27 mouse cellular contexts compared by ENCODE assay signal in the genomic region with DNA sequence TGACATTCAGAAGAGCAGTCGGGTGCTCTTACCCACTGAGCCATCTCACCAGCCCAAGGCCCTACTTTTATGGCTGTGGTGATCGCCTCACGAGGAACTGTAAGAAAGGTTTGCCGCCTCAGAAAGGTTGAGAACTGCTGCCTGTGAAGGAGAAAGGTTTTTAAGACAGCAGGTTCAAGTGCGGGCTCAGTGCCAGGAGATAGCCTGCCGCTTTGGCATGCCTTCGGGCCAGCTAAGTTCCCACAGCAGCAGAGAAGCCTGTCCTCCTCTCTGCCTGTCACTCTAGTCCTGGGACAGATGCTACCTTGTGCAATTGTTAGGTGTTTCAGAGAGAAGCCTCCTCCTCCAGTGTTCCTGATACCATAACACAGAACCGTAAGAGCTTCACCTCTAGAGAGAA. TPM values are rescaled to one million over a fixed set of nuclear protein-coding genes. Genes with fewer than 3 reads are reported as not detected.
DNase-seq lines count a peak whose midpoint lies in the region; ATAC-seq and TF ChIP-seq lines count a peak whose summit lies in the region.
"Had no signal": no experiment of that assay in that cellular context is flagged by ENCODE, and none has a peak within 500 bp of the region (broad histone marks: within the 10 kb centered on the region; RNA-seq: fewer than 3 reads in every experiment).

No protein-coding gene starts in this region.

- peaks cover 39% of the 10 kb centered on the region for H3K36me3 ChIP-seq in embryonic facial prominence, embryonic 13.5 days
- H3K36me3 ChIP-seq in embryonic facial prominence, embryonic 10.5 days (replicated peaks), result peaks cover 53% of the 10 kb centered on the region
- no peaks in the 10 kb centered on the region; the same call in 1 of the 2 replicates for H3K36me3 ChIP-seq in kidney, adult 2 months (ENCODE audit: control insufficient read depth, insufficient read depth, low read length)

- peaks cover 9% of the 10 kb centered on the region for H3K4me1 ChIP-seq in embryonic facial prominence, embryonic 13.5 days
- H3K4me1 ChIP-seq in embryonic facial prominence, embryonic 10.5 days, result peaks cover 14% of the 10 kb centered on the region
- peaks cover 10% of the 10 kb centered on the region; the same call in 1 of the 2 replicates for H3K4me1 ChIP-seq in kidney, adult 2 months (ENCODE audit: control insufficient read depth, insufficient read depth, low read length)

- no peak for TF ChIP-seq CTCF in kidney, adult 2 months (conservative IDR thresholded peaks at IDR 0.05; ENCODE audit: insufficient read depth, insufficient read length, low read depth, low read length)

- H3K27me3 ChIP-seq in embryonic facial prominence, embryonic 13.5 days, result no peaks in the 10 kb centered on the region
- no peaks in the 10 kb centered on the region for H3K27me3 ChIP-seq in embryonic facial prominence, embryonic 10.5 days (replicated peaks; ENCODE audit: low read depth, poor library complexity, severe bottlenecking)
- no peaks in the 10 kb centered on the region for H3K27me3 ChIP-seq in kidney, adult 2 months (replicated peaks; ENCODE audit: control insufficient read depth, insufficient read depth, low read length)
- H3K27me3 ChIP-seq: heart, embryonic 12.5 days; kidney, embryonic 15.5 days; limb, embryonic 12.5 days; midbrain, embryonic 15.5 days; neural tube, embryonic 13.5 days had no signal

- 0 out of 2 replicates have a peak overlapping the region, but pooled peaks have one; percentile 17 for H3K9ac ChIP-seq in embryonic facial prominence, embryonic 13.5 days
- H3K9ac ChIP-seq: heart, embryonic 12.5 days; kidney, embryonic 15.5 days; limb, embryonic 12.5 days; liver, postnatal 0 days; midbrain, embryonic 15.5 days; neural tube, embryonic 13.5 days had no signal

- WGBS in embryonic facial prominence, embryonic 13.5 days, result 93% methylated on average over 8 of the region's 8 CpGs
- WGBS in embryonic facial prominence, embryonic 10.5 days, result 91% methylated on average over 8 of the region's 8 CpGs
- WGBS in kidney, adult 2 months, result 74% methylated on average over 8 of the region's 8 CpGs

- peak; percentile 43 for DNase-seq in adrenal gland, postnatal 10 days
- DNase-seq in adrenal gland, adult 8-10 months, result no peak
- DNase-seq in embryonic facial prominence, embryonic 10.5 days (ENCODE audit: low spot score), result no peak
- DNase-seq in kidney, adult 2 months, result peak; percentile 48
- DNase-seq in kidney, postnatal 4 days, result no peak
- peak; percentile 60 for DNase-seq in testis, postnatal 10 days (ENCODE audit: low spot score)
- no peak for DNase-seq in testis, postnatal 14 days (ENCODE audit: low spot score)
- DNase-seq: cerebellum, adult 9-10 months; gastrocnemius, postnatal 10 days; heart, postnatal 10 days; liver, postnatal 0 days; thymus, postnatal 25 days had no signal

- no peak for ATAC-seq in embryonic facial prominence, embryonic 13.5 days (ENCODE audit: insufficient number of reproducible peaks, insufficient read depth, low FRiP score, low TSS enrichment, low read depth)
- ATAC-seq: activated CD4-positive, CD25-positive, alpha-beta regulatory T cell, adult 4 months; forebrain, embryonic 16.5 days; hindbrain, embryonic 16.5 days; liver, postnatal 0 days; lung, postnatal 0 days; midbrain, embryonic 15.5 days had no signal

- no peaks in the 10 kb centered on the region for H3K9me3 ChIP-seq in embryonic facial prominence, embryonic 13.5 days
- no peaks in the 10 kb centered on the region for H3K9me3 ChIP-seq in embryonic facial prominence, embryonic 10.5 days
- H3K9me3 ChIP-seq: heart, embryonic 12.5 days; hindbrain, embryonic 10.5 days; kidney, embryonic 15.5 days; limb, embryonic 12.5 days; midbrain, embryonic 15.5 days; neural tube, embryonic 13.5 days had no signal

- TF ChIP-seq POLR2A in kidney, adult 2 months (IDR thresholded peaks at IDR 0.05; ENCODE audit: low read depth, low read length), result no peak

- no peak overlapping the region for H3K4me3 ChIP-seq in embryonic facial prominence, embryonic 13.5 days
- H3K4me3 ChIP-seq in embryonic facial prominence, embryonic 10.5 days, result no peak overlapping the region
- H3K4me3 ChIP-seq in kidney, adult 2 months (ENCODE audit: insufficient read depth, low read depth, low read length), result no peak overlapping the region
- H3K4me3 ChIP-seq: heart, embryonic 12.5 days; hindbrain, embryonic 10.5 days; kidney, embryonic 15.5 days; layer of hippocampus, adult 2 months; limb, embryonic 12.5 days; midbrain, embryonic 15.5 days; neural tube, embryonic 13.5 days had no signal

- H3K4me2 ChIP-seq in embryonic facial prominence, embryonic 13.5 days, result no peak overlapping the region
- H3K4me2 ChIP-seq: heart, embryonic 12.5 days; kidney, embryonic 15.5 days; limb, embryonic 12.5 days; liver, embryonic 11.5 days; midbrain, embryonic 15.5 days; neural tube, embryonic 13.5 days had no signal

- no peak overlapping the region for H3K27ac ChIP-seq in embryonic facial prominence, embryonic 13.5 days
- H3K27ac ChIP-seq in embryonic facial prominence, embryonic 10.5 days (replicated peaks), result no peak overlapping the region
- H3K27ac ChIP-seq in kidney, adult 2 months (ENCODE audit: insufficient read depth, low read depth, low read length), result no peak overlapping the region
- H3K27ac ChIP-seq: hindbrain, embryonic 10.5 days; kidney, embryonic 15.5 days; layer of hippocampus, adult 2 months; limb, embryonic 12.5 days; macrophage; midbrain, embryonic 15.5 days; neural tube, embryonic 13.5 days had no signal

RNA-seq across cellular contexts. Expression of gene Acat2, which starts 3.9 kb away (rescaled TPM):
- total RNA-seq in adrenal gland, postnatal 10 days (2021), result 100 to 1,000 TPM; 108 to 118 TPM
- total RNA-seq in adrenal gland, adult 8-10 months (2022), result 10 to 100 TPM; 70.0 to 86.0 (median 80.9) TPM
- polyA plus RNA-seq in embryonic facial prominence, embryonic 13.5 days (2015; fragmentation: Nextera tagmentation; extraction: Ambion mirVana), result 182 and 218 TPM in 2 replicates
- 348 and 367 TPM in 2 replicates for polyA plus RNA-seq in embryonic facial prominence, embryonic 10.5 days (2016; fragmentation: Nextera tagmentation; extraction: Ambion mirVana)
- 44.3 and 54.3 TPM in 2 replicates for polyA plus RNA-seq in kidney, adult 2 months (2012; rRNA removed)

RNA-seq across cellular contexts. Expression of gene Acat3, which starts 16.3 kb away (rescaled TPM):
- total RNA-seq in adrenal gland, postnatal 10 days (2021), result 10 to 100 TPM in 1 of 2 experiments, 1 to 10 TPM in 1; 9.1 to 18.7 TPM
- total RNA-seq in adrenal gland, adult 8-10 months (2022), result 1 to 10 TPM in 3 of 4 experiments, under 1 TPM in 1; 0.99 to 2.2 (median 1.4) TPM
- polyA plus RNA-seq in embryonic facial prominence, embryonic 13.5 days (2015; fragmentation: Nextera tagmentation; extraction: Ambion mirVana), result 0.65 and 1.5 TPM in 2 replicates
- 0.98 and 1.3 TPM in 2 replicates for polyA plus RNA-seq in embryonic facial prominence, embryonic 10.5 days (2016; fragmentation: Nextera tagmentation; extraction: Ambion mirVana)
- polyA plus RNA-seq in kidney, adult 2 months (2012; rRNA removed), result 8.4 and 10.3 TPM in 2 replicates
- total RNA-seq: heart, postnatal 10 days had no signal
- polyA plus RNA-seq: spleen, adult 2 months had no signal

RNA-seq across cellular contexts. Expression of gene Wtap, which starts 37.3 kb away (rescaled TPM):
- 10 to 100 TPM; 55.3 to 74.7 TPM for total RNA-seq in adrenal gland, postnatal 10 days (2021)
- total RNA-seq in adrenal gland, adult 8-10 months (2022), result 10 to 100 TPM; 56.8 to 69.3 (median 63.1) TPM
- 156 and 166 TPM in 2 replicates for polyA plus RNA-seq in embryonic facial prominence, embryonic 13.5 days (2015; fragmentation: Nextera tagmentation; extraction: Ambion mirVana)
- polyA plus RNA-seq in embryonic facial prominence, embryonic 10.5 days (2016; fragmentation: Nextera tagmentation; extraction: Ambion mirVana), result 148 and 153 TPM in 2 replicates
- 17.3 and 23.9 TPM in 2 replicates for polyA plus RNA-seq in kidney, adult 2 months (2012; rRNA removed)

RNA-seq across cellular contexts. Expression of gene Mrpl18, which starts 40.5 kb away (rescaled TPM):
- total RNA-seq in adrenal gland, postnatal 10 days (2021), result 100 to 1,000 TPM in 1 of 2 experiments, 10 to 100 TPM in 1; 87.0 to 122 TPM
- total RNA-seq in adrenal gland, adult 8-10 months (2022), result 10 to 100 TPM; 58.6 to 69.0 (median 62.7) TPM
- 136 and 172 TPM in 2 replicates for polyA plus RNA-seq in embryonic facial prominence, embryonic 13.5 days (2015; fragmentation: Nextera tagmentation; extraction: Ambion mirVana)
- polyA plus RNA-seq in embryonic facial prominence, embryonic 10.5 days (2016; fragmentation: Nextera tagmentation; extraction: Ambion mirVana), result 198 and 200 TPM in 2 replicates
- 46.1 and 48.9 TPM in 2 replicates for polyA plus RNA-seq in kidney, adult 2 months (2012; rRNA removed)

RNA-seq across cellular contexts. Expression of gene Tcp1, which starts 41.2 kb away (rescaled TPM):
- 100 to 1,000 TPM; 235 to 266 TPM for total RNA-seq in adrenal gland, postnatal 10 days (2021)
- total RNA-seq in adrenal gland, adult 8-10 months (2022), result 100 to 1,000 TPM; 172 to 223 (median 192) TPM
- polyA plus RNA-seq in embryonic facial prominence, embryonic 13.5 days (2015; fragmentation: Nextera tagmentation; extraction: Ambion mirVana), result 429 and 454 TPM in 2 replicates
- 548 and 551 TPM in 2 replicates for polyA plus RNA-seq in embryonic facial prominence, embryonic 10.5 days (2016; fragmentation: Nextera tagmentation; extraction: Ambion mirVana)
- polyA plus RNA-seq in kidney, adult 2 months (2012; rRNA removed), result 51.8 and 78.4 TPM in 2 replicates

Comparison
In these comparisons a context has a peak if more than half of its experiments do, and no peak if none do; other contexts are left out.
1. DNase-seq: peak in adrenal gland, postnatal 10 days (single experiment), kidney, adult 2 months (single experiment) and testis, postnatal 10 days (single experiment); none in adrenal gland, adult 8-10 months (single experiment), embryonic facial prominence, embryonic 10.5 days (single experiment), kidney, postnatal 4 days (0 of 2) and testis, postnatal 14 days (single experiment).